Mouse (Mus musculus) ES-Bruce4 (cell line): ENCODE measurements around the gene Ssu72.

Experiments
- EP300 ChIP-seq: IDR thresholded peaks from 2 replicates; pipeline ENCODE4 v1.6.1; 2011; ENCODE audit warnings: low read depth, low read length; ENCODE audit not compliant: insufficient read depth
- POLR2A ChIP-seq: IDR thresholded peaks from one replicate; pipeline ENCODE4 v1.8.1; 2011; ENCODE audit warnings: low read length; ENCODE audit not compliant: insufficient read depth

- TF ChIP-seq EP300: no peak
- TF ChIP-seq POLR2A: no peak
Measured at GRCm38 (mm10) chr4:155705592-155705929, 961 bp downstream of the Ssu72 start.
